Mouse (Mus musculus) embryonic fibroblast, embryonic 13.5 days (primary cell): ENCODE measurements around the gene Il2rb. TPM values are rescaled to one million over a fixed set of nuclear protein-coding genes. Genes with fewer than 3 reads are reported as not detected.
A peak's percentile ranks its signal among the peaks of the same experiment; 100 is the strongest.

Source experiments
- H3K27ac ChIP-seq: 2 replicates; pipeline ENCODE4 v1.5.1; 2012; ENCODE audit warnings: low read length, control low read depth, inconsistent platforms; ENCODE audit not compliant: insufficient read depth
- H3K4me1 ChIP-seq: 2 replicates; pipeline ENCODE4 v1.6.1; 2011; ENCODE audit warnings: low read length; ENCODE audit not compliant: control insufficient read depth, insufficient read depth
- H3K4me3 ChIP-seq: 2 replicates; pipeline ENCODE4 v1.5.1; 2011; ENCODE audit warnings: mild to moderate bottlenecking, control low read depth, low read length; ENCODE audit not compliant: insufficient read depth
- CTCF ChIP-seq: IDR thresholded peaks from 2 replicates; pipeline ENCODE4 v1.5.1; 2011; ENCODE audit warnings: mild to moderate bottlenecking, control low read depth, low read length, moderate library complexity, borderline replicate concordance; ENCODE audit not compliant: insufficient read depth
- POLR2A ChIP-seq: IDR thresholded peaks from 2 replicates; pipeline ENCODE4 v1.6.1; 2011; ENCODE audit warnings: low read depth, mild to moderate bottlenecking, control low read depth, low read length, moderate library complexity
- polyA plus RNA-seq: library from polyadenylated mRNA; stranded (reverse); fragments of >200 nt; gene quantifications from 2 replicates; pipeline ENCODE4 v1.2.4, GENCODE M21; 2011; ENCODE audit warnings: low read depth; ENCODE audit not compliant: missing spikeins, insufficient read length

Gene Il2rb
- polyA plus RNA-seq, 1 experiment = not detected

DNA sequence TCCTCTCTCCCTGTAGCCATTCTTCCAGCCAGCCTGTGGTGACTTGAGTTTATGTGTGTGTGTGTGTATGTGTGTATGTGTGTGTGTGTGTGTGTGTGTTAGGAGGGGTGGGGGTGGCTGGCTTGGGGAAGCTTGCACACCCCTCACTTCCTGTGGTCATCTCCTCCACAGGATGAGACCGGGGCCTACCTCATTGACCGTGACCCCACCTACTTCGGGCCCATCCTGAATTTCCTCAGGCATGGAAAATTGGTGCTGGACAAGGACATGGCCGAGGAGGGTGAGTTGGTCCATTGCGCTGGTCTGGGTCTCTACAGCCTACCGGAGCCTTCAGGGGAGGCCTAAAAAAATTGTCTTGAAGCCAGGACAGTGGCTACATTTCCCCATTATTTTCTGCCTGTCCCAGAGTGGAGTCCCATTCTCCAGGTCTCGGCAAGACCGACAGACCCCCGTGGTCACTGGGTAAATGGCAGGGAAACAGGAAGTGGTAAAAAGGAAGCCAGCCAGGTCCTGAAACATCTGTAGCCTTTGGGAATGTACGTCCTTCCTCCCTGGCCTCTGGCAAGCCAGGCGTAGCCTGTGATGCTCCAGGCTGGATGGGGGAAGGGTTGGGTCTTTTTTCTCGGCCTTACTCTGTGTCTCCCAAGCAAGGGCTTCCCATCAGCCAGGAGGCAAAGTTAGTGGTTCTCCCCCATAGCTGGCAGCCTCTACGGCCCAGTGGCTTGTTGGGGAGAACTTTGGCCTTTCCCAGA is 65.0 kb downstream of the Il2rb start:
- H3K4me3 ChIP-seq = peak overlapping the region; percentile 63
- TF ChIP-seq CTCF = no peak
- no peak for TF ChIP-seq POLR2A
- peaks cover 3% of the 10 kb centered on the region; the same call in 1 of the 2 replicates for H3K4me1 ChIP-seq
- no peak overlapping the region for H3K27ac ChIP-seq

Other genes with a start within 250 kb of the Il2rb start
- gene Csf2rb2, start 189.6 kb downstream of the Il2rb start, polyA plus RNA-seq = 0.30 TPM in 1 of 2 replicates, not detected in the other
- 0.18 and 1.2 TPM in 2 replicates for gene Csf2rb, start 169.5 kb downstream of the Il2rb start, polyA plus RNA-seq
- gene Tex33, start 99.4 kb downstream of the Il2rb start, polyA plus RNA-seq = not detected in 2 replicates
- 3.5 and 5.0 TPM in 2 replicates for gene Tst, start 89.4 kb downstream of the Il2rb start, polyA plus RNA-seq
- gene Mpst, start 88.9 kb downstream of the Il2rb start, polyA plus RNA-seq = 9.6 and 13.3 TPM in 2 replicates
- 90.6 and 110 TPM in 2 replicates for gene Kctd17, start 66.7 kb downstream of the Il2rb start, polyA plus RNA-seq
- gene Tmprss6, start 26.6 kb downstream of the Il2rb start, polyA plus RNA-seq = not detected in 2 replicates
- gene C1qtnf6, start 36.1 kb upstream of the Il2rb start, polyA plus RNA-seq = 43.5 and 77.1 TPM in 2 replicates
- not detected in 2 replicates for gene Sstr3, start 49.4 kb upstream of the Il2rb start, polyA plus RNA-seq
- 0.37 and 2.2 TPM in 2 replicates for gene Rac2, start 77.5 kb upstream of the Il2rb start, polyA plus RNA-seq
- 0.20 and 1.3 TPM in 2 replicates for gene Cyth4, start 101.8 kb upstream of the Il2rb start, polyA plus RNA-seq
- gene Elfn2, start 223.5 kb upstream of the Il2rb start, polyA plus RNA-seq = not detected in 2 replicates